Mouse (Mus musculus) limb, embryonic 11.5 days (tissue): ENCODE data around the gene Mta2. TPM values are rescaled to one million over a fixed set of nuclear protein-coding genes. Genes with fewer than 3 reads are reported as not detected.

Experiments used
- ATAC-seq: fragments of 200-750 bp; cut with Nextera tagmentation; 2 replicates; pipeline ENCODE4 v1.8.0; 2017; ENCODE audit warnings: low read depth; ENCODE audit not compliant: insufficient number of reproducible peaks, low FRiP score, low TSS enrichment
- DNase-seq: peaks from one replicate; pipeline ENCODE4 v3.0.0-alpha.2; 2015; ENCODE audit warnings: low spot score
- H3K27ac ChIP-seq: fragments of 300-500 bp; sonication (generic); replicated peaks from 2 replicates; pipeline ENCODE4 v1.5.1; 2014; ENCODE audit warnings: low read depth, mild to moderate bottlenecking, low read length
- H3K27me3 ChIP-seq: fragments of 300-500 bp; sonication (generic); 2 replicates; pipeline ENCODE4 v1.6.1; 2014; ENCODE audit warnings: mild to moderate bottlenecking, low read length, mixed read lengths; ENCODE audit not compliant: control insufficient read depth, insufficient read depth
- H3K36me3 ChIP-seq: fragments of 300-500 bp; sonication (generic); 2 replicates; pipeline ENCODE4 v1.6.1; 2014; ENCODE audit warnings: mild to moderate bottlenecking, low read length, moderate library complexity, mixed read lengths; ENCODE audit not compliant: control insufficient read depth, insufficient read depth
- H3K4me1 ChIP-seq: fragments of 300-500 bp; sonication (generic); 2 replicates; pipeline ENCODE4 v1.6.1; 2014; ENCODE audit warnings: low read length, mixed read lengths; ENCODE audit not compliant: control insufficient read depth, insufficient read depth
- H3K4me2 ChIP-seq: fragments of 300-500 bp; sonication (generic); 2 replicates; pipeline ENCODE4 v1.6.1; 2014; ENCODE audit warnings: low read depth, mild to moderate bottlenecking, moderate library complexity; ENCODE audit not compliant: severe bottlenecking
- H3K4me3 ChIP-seq: fragments of 300-500 bp; sonication (generic); 2 replicates; pipeline ENCODE4 v1.5.1; 2014; ENCODE audit warnings: low read depth, low read length
- H3K9ac ChIP-seq: fragments of 300-500 bp; sonication (generic); 2 replicates; pipeline ENCODE4 v1.6.1; 2014; ENCODE audit warnings: mild to moderate bottlenecking, low read length
- H3K9me3 ChIP-seq: fragments of 300-500 bp; sonication (generic); 2 replicates; pipeline ENCODE4 v1.6.1; 2016; ENCODE audit warnings: low read length; ENCODE audit not compliant: control insufficient read depth
- WGBS: fragments of 180-500 bp; shearing (Covaris S2); extraction: QIAGEN DNeasy Blood & Tissue Kit; methylation state at CpG from one replicate; pipeline ENCODE4 v1.1.7; 2014; 5-methylcytosine and 5-hydroxymethylcytosine counted together
- polyA plus RNA-seq: library from polyadenylated mRNA; unstranded; fragments of >200 nt; fragmentation: Nextera tagmentation; extraction: Ambion mirVana; gene quantifications from 2 replicates; pipeline ENCODE4 v1.2.1, GENCODE M21; 2014

Gene Mta2
- polyA plus RNA-seq, 1 experiment from 2014 or later: 58.5 TPM

DNA sequence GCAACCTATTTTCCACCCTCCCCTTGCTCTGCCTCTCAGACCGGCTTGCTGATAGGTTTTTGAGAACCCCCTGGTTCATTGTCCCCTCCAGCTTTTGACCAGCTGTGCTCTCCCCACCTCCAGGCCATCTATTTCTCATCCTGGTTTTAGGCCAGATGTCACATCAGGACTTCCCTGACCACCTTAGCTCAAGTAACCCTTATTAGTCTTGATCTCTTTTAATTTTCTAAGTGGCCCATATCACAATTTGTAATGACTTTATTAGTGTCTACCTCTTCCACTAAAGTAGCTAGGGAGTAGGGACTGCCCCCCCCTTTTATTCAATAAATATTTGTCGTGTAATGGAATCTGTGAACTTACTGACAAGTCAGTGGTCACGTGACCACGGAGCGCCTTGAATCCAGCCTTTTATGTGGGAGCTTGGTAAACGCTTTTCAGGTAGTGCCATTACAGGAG lies 20.8 kb upstream of the Mta2 start:
- DNase-seq: peak; percentile 43
- 3% methylated on average over 6 of the region's 6 CpGs for WGBS
- Histone ChIP-seq H3K36me3 (peaks cover 4% of the 10 kb centered on the region; the same call in 1 of the 2 replicates), H3K9me3 (no peaks in the 10 kb centered on the region), H3K27ac (peak overlapping the region; percentile 81), H3K27me3 (no peaks in the 10 kb centered on the region), H3K4me1 (no peaks in the 10 kb centered on the region), H3K4me3 (peak overlapping the region; percentile 77), H3K9ac (peak overlapping the region; percentile 47), H3K4me2 (peak overlapping the region; percentile 66)
- ATAC-seq: 0 out of 2 replicates have a peak, but pooled peaks have one; percentile 11

DNA sequence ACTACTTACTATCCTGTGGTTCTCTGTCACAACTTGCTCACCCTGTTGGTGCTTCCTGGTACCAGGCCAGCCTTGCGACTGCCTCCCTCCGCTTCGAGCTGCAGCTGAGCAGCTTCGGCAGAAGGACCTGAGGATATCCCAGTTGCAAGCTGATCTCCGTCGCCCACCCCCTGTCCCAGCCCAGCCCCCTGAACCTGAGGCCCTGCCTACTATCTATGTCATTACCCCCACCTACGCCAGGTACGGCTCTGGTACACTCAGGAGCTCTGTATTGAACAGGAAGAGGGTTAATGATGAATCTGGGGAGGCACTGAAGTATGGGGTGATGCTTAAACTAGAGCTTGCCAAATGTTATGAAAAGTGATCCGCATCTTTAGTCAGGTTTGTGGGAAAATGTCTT lies 19.9 kb upstream of the Mta2 start:
- Histone ChIP-seq H3K4me2 (peak overlapping the region; percentile 66; the same call in 1 of the 2 replicates), H3K27me3 (no peaks in the 10 kb centered on the region), H3K36me3 (peaks cover 2% of the 10 kb centered on the region; the same call in 1 of the 2 replicates), H3K4me3 (no peak overlapping the region; the same call in 1 of the 2 replicates), H3K9me3 (no peaks in the 10 kb centered on the region), H3K9ac (no peak overlapping the region), H3K27ac (no peak overlapping the region), H3K4me1 (no peaks in the 10 kb centered on the region)
- no peak for DNase-seq
- 74% methylated on average over 9 of the region's 9 CpGs for WGBS
- no peak for ATAC-seq

DNA sequence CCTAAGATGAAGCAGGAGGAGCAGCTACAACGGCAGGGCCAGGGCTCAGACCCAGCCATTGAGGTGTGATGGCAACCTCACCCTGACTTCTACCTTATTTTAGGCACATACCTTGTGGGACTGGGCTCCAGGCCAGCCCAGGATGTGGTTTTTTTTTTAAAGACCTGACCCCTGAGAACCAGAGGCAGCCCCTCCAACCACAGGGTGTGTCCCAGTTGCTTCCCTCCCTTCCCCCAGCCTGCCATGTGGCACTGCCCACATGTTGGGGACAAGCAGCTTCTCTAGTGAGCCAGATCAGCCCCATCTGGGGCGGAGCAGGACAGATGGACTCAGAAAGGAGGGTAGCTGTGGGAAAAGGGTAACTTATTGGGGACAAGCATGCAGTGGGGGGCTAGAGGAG lies 14.9 kb upstream of the Mta2 start:
- H3K4me1 ChIP-seq: peaks cover 9% of the 10 kb centered on the region; the same call in 1 of the 2 replicates
- H3K4me3 ChIP-seq: no peak overlapping the region
- no peaks in the 10 kb centered on the region for H3K27me3 ChIP-seq
- whole genome bisulfite sequencing: 84% methylated on average over 2 of the region's 2 CpGs
- no peak overlapping the region for H3K9ac ChIP-seq
- H3K36me3 ChIP-seq: peaks cover 8% of the 10 kb centered on the region; the same call in 1 of the 2 replicates
- ATAC-seq (no peak), DNase-seq (no peak)
- H3K27ac ChIP-seq: no peak overlapping the region
- H3K4me2 ChIP-seq: no peak overlapping the region
- H3K9me3 ChIP-seq: no peaks in the 10 kb centered on the region

DNA sequence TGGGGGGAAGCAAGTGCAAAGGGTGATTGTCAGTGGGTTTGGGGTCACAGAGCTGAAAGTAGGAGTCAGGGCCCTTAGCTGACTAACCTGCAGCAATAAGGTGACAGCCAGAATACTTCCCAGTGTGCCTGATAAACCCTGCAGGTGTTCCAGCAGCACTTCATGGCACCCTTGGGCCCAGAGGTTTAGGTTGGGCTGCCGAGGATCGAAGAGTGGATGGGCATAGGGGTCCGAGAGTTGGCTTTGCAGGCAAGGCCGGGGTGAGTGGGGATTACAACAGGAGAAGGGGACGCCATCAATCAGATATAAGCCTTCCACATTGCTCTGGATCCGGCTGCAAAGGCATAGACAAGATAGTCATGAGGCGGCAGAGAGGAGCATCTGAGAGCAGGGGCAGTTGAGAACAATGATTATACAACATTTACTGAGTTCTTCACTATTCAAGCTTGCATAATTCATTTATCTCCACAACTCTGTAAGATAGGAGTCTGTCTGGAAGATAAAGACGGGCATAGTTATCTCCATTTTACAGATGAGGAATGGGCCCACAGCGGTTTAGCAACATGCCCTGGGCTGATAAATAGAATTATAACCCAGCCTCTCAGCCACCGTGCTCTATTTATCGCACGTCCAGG lies 13.7 kb upstream of the Mta2 start:
- no peaks in the 10 kb centered on the region for H3K27me3 ChIP-seq
- DNase-seq: no peak
- no peak overlapping the region for H3K4me2 ChIP-seq
- H3K27ac ChIP-seq: no peak overlapping the region
- ATAC-seq: no peak
- WGBS: 89% methylated on average over 12 of the region's 12 CpGs
- H3K9me3 ChIP-seq: no peaks in the 10 kb centered on the region
- H3K4me1 ChIP-seq: peaks cover 9% of the 10 kb centered on the region; the same call in 1 of the 2 replicates
- no peak overlapping the region for H3K9ac ChIP-seq
- no peak overlapping the region for H3K4me3 ChIP-seq
- peaks cover 8% of the 10 kb centered on the region; the same call in 1 of the 2 replicates for H3K36me3 ChIP-seq

DNA sequence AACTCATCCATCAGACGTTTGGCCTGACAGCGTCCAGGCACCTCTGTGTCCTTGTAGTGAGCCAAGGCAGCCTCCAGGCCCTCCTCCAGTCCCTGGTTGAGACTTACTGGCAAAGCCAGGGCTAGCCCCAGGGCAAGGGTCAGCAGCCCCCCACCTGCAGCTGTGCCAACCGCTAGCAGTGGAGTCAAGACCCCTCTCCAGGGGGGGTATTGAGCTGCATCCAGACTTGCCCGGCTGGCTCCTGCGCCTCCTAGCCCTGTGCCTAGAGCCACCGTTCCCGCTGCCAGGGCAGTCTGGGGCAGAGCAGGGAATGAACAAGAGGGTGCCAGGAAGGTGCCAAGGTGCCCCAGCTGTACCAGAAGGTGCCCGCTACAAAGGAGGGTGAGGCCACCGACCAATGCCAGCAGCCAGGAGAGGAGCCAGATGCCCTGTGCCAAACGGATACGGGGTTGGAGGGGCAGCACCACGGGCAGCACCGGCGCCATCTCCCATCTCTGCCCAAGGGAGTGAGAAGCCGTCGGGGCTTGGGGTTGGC lies 12.9 kb upstream of the Mta2 start:
- DNase-seq: no peak
- H3K9ac ChIP-seq: peak overlapping the region; percentile 90; the same call in 1 of the 2 replicates
- 11% methylated on average over 16 of the region's 16 CpGs for WGBS
- H3K4me1 ChIP-seq: peaks cover 9% of the 10 kb centered on the region; the same call in 1 of the 2 replicates
- no peak overlapping the region for H3K27ac ChIP-seq
- H3K9me3 ChIP-seq: no peaks in the 10 kb centered on the region
- peaks cover 13% of the 10 kb centered on the region; the same call in 1 of the 2 replicates for H3K36me3 ChIP-seq
- no peaks in the 10 kb centered on the region for H3K27me3 ChIP-seq
- H3K4me2 ChIP-seq: peak overlapping the region; percentile 54
- H3K4me3 ChIP-seq: peak overlapping the region; percentile 74
- peak; percentile 46; the same call in 1 of the 2 replicates for ATAC-seq

DNA sequence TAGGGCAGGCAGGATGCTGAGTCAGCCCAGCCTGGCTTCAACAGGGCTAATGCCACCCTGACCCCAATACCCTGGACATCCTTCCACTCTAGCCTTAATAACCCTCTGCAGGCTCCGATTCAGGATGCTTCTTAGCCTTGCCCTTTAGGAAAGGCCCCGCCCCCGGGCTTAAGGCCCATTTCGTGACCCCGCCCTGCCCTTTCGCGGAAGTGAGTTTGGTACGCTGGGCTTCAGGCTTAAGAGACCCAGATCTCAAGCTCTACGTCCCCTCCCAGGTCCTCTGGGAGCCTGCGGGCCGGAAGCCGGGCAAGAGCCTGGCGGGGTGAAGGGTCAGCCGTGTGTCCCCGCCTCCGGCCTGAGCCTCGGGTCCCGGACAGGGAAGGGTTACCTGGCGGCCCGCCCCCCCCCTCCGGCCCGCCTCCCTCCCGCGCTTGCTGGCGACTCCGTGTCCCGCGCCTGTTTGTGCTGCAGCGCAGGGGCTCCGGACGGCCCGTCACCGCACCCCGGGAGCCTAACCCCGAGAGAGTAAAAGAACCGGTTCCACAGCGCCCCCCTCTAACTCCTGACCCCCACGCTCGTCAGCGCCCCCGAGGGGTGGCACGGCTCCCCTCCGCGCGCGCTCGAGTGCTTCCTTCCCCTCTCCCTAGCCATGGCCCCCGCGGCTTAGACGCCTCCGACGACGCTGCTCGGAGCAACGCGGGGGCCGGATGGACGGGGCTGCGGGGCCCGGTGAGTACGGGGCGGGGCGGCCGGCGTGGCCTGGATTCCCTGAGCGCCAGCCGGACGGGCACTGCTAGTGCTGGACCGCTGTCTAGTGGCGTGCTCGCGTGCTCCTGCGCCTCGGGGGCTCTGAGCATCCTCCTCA lies 12.2 kb upstream of the Mta2 start, which contains the start of the genes Rom1 and Eml3:
TSS of gene Rom1 (minus strand) at position 133 of the 865 bp plus-strand sequence.
TSS of gene Eml3 (plus strand) at position 329 of the 865 bp plus-strand sequence.
- no peaks in the 10 kb centered on the region for H3K27me3 ChIP-seq
- peaks cover 9% of the 10 kb centered on the region; the same call in 1 of the 2 replicates for H3K4me1 ChIP-seq
- peaks cover 13% of the 10 kb centered on the region; the same call in 1 of the 2 replicates for H3K36me3 ChIP-seq
- peak within 1 kb of the TSS; percentile 90 for H3K9ac ChIP-seq
- WGBS: under 1% methylated on average over 56 of the region's 74 CpGs
- peak within 1 kb of the TSS; percentile 74 for H3K4me3 ChIP-seq
- H3K27ac ChIP-seq: peak within 1 kb of the TSS; percentile 43
- H3K9me3 ChIP-seq: no peaks in the 10 kb centered on the region
- H3K4me2 ChIP-seq: peak within 1 kb of the TSS; percentile 54
- ATAC-seq (peak; percentile 83), DNase-seq (peak; percentile 83)

DNA sequence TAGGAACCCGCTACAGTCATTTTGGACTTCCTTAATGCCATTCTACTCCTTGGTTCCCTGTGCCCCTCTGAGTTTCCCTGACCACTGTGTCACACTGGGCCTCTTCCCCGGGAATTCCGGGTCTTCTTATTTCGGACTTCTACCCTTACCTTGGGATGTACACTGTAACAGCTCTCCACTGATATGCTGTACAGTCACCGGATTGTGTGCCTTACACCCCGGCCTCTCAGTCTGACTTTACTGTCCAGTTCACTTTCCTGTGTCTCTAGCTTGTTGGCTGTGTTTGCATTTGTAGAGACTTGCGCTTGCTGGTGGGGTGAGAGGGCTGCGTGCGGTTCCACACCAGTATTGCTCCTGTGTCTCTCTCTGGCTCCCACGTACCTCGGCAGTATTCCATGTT lies 11.6 kb upstream of the Mta2 start:
- no peaks in the 10 kb centered on the region for H3K9me3 ChIP-seq
- no peak for ATAC-seq
- WGBS: 15% methylated on average over 11 of the region's 11 CpGs

DNA sequence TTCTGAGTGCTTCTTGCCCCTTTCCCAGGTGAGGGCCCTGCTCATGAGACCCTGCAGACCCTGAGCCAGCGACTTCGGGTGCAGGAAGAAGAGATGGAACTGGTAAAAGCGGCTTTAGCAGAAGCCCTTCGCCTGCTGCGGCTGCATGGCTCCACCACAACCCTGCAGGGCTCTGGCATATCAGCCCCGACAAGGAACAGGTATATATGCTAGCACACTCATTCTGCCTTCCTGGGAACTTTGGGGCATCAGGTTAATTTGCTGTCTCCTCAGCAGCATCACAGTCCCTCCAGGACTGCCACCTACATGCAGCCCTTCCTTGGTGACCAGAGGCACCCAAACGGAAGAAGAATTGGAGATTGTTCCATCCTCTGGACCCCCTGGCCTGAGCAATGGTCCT lies 10.9 kb upstream of the Mta2 start:
- H3K4me2 ChIP-seq: peak overlapping the region; percentile 54
- WGBS: 81% methylated on average over 7 of the region's 7 CpGs
- H3K27ac ChIP-seq: no peak overlapping the region
- ATAC-seq (no peak), DNase-seq (no peak)
- H3K27me3 ChIP-seq: no peaks in the 10 kb centered on the region
- H3K4me3 ChIP-seq: peak overlapping the region; percentile 74; the same call in 1 of the 2 replicates
- H3K4me1 ChIP-seq: peaks cover 9% of the 10 kb centered on the region; the same call in 1 of the 2 replicates
- H3K9me3 ChIP-seq: no peaks in the 10 kb centered on the region
- peak overlapping the region; percentile 90 for H3K9ac ChIP-seq
- H3K36me3 ChIP-seq: peaks cover 17% of the 10 kb centered on the region; the same call in 1 of the 2 replicates

More for the DNA sequence above, 11.6 kb upstream of the Mta2 start:
- peak overlapping the region; percentile 90 for H3K9ac ChIP-seq
- H3K27ac ChIP-seq: no peak overlapping the region
- no peaks in the 10 kb centered on the region for H3K27me3 ChIP-seq
- no peak for DNase-seq
- H3K36me3 ChIP-seq: peaks cover 17% of the 10 kb centered on the region; the same call in 1 of the 2 replicates
- H3K4me3 ChIP-seq: peak overlapping the region; percentile 74
- peaks cover 9% of the 10 kb centered on the region; the same call in 1 of the 2 replicates for H3K4me1 ChIP-seq
- peak overlapping the region; percentile 54 for H3K4me2 ChIP-seq
